15 mouse cellular contexts compared by ENCODE assay signal in the genomic region with DNA sequence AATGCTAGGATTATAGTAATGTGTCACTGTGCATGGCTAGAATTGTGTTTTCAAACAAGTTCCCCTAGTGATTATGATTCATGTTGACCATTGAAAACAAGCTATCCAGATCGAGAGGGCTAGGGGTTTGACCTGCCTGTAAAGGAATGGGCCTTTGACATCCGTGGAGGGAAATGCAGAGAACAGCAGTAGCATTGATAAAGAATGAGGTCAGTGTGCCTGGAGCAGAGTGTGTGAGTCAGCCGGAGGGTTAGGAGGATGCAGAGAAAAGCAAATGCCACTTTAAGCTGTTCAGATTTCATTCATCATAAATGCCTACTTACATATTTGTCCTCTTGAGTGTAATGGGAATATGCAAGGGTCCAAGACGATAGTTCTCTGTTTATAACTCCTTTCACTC.
"Had no signal": no experiment of that assay in that cellular context is flagged by ENCODE, and none has a peak within 500 bp of the region (broad histone marks: within the 10 kb centered on the region; RNA-seq: fewer than 3 reads in every experiment).

No protein-coding gene starts in this region.

- ATAC-seq: liver, postnatal 0 days; lung, postnatal 0 days; midbrain, embryonic 15.5 days had no signal

- DNase-seq: kidney, adult 18-20 months; kidney, adult 9 months; kidney, postnatal 14 days; kidney, postnatal 4 days; left cerebral cortex, postnatal 4 days; liver, postnatal 0 days; lung, embryonic 14.5 days; spleen, adult 18-20 months; thymus, adult 18-20 months; thymus, postnatal 36 days had no signal

- H3K27me3 ChIP-seq: limb, embryonic 12.5 days; limb, embryonic 15.5 days; midbrain, embryonic 12.5 days; midbrain, embryonic 15.5 days had no signal
